Comparison of ENCODE assay signal across 18 mouse cellular contexts in the genomic region with DNA sequence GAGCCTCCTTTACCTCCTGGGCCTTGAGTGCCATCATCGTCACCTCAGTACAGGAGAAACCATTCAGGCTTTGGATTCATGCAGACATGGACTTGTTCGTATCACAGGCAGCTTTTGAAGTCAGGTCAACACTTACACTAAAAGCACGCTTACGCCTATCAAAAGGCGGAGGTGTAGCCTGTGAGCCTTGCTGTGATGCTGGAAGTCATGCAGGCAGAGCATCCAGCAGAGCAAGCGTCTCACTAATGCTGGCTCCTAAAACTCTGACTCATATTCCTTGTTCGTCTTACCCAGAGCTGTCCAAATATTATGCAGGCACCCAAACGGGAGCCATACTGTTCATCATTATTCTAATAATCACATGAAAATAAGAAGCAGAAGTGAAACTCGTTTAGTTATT.
A peak's percentile ranks its signal among the peaks of the same experiment; 100 is the strongest.
DNase-seq lines count a peak whose midpoint lies in the region; ATAC-seq and TF ChIP-seq lines count a peak whose summit lies in the region.
"Had no signal": no experiment of that assay in that cellular context is flagged by ENCODE, and none has a peak within 500 bp of the region (broad histone marks: within the 10 kb centered on the region; RNA-seq: fewer than 3 reads in every experiment).

No protein-coding gene starts in this region.

- no peak overlapping the region for H3K27ac ChIP-seq in forebrain, embryonic 14.5 days (ENCODE audit: low read depth, low read length)
- no peak overlapping the region for H3K27ac ChIP-seq in forebrain, embryonic 13.5 days
- peak overlapping the region; percentile 70; the same call in 1 of the 2 replicates for H3K27ac ChIP-seq in olfactory bulb, adult 2 months (ENCODE audit: insufficient read depth, low read depth, low read length)
- no peak overlapping the region for H3K27ac ChIP-seq in intestine, embryonic 15.5 days
- H3K27ac ChIP-seq: embryonic facial prominence, embryonic 10.5 days; hindbrain, embryonic 15.5 days had no signal

- H3K9me3 ChIP-seq in forebrain, embryonic 14.5 days (replicated peaks; ENCODE audit: control insufficient read depth, low read length), result no peaks in the 10 kb centered on the region
- no peaks in the 10 kb centered on the region for H3K9me3 ChIP-seq in forebrain, embryonic 13.5 days (replicated peaks)
- H3K9me3 ChIP-seq in intestine, embryonic 15.5 days, result no peaks in the 10 kb centered on the region
- H3K9me3 ChIP-seq: embryonic facial prominence, embryonic 10.5 days; forebrain, embryonic 10.5 days; heart, embryonic 12.5 days; hindbrain, embryonic 15.5 days had no signal

- no peaks in the 10 kb centered on the region for H3K36me3 ChIP-seq in forebrain, embryonic 14.5 days (ENCODE audit: control insufficient read depth, insufficient read depth, low read length)
- no peaks in the 10 kb centered on the region for H3K36me3 ChIP-seq in forebrain, embryonic 13.5 days (ENCODE audit: poor library complexity, severe bottlenecking)
- no peaks in the 10 kb centered on the region for H3K36me3 ChIP-seq in intestine, embryonic 15.5 days
- H3K36me3 ChIP-seq: embryonic facial prominence, embryonic 10.5 days; forebrain, embryonic 10.5 days; heart, embryonic 12.5 days; hindbrain, embryonic 15.5 days had no signal

- peak; percentile 18 for DNase-seq in forebrain, embryonic 14.5 days (ENCODE audit: low spot score)
- DNase-seq in 3T3-L1 (ENCODE audit: low read depth, low spot score), result peak; percentile 76
- peak; percentile 9 for DNase-seq in adipocyte (ENCODE audit: low spot score)
- DNase-seq: adrenal gland, postnatal 10 days; cerebellum, adult 8-10 months; cerebellum, postnatal 25 days; gastrocnemius, postnatal 10 days; heart, postnatal 36 days; kidney, adult 8-10 months had no signal

- H3K27me3 ChIP-seq in forebrain, embryonic 14.5 days (replicated peaks; ENCODE audit: control insufficient read depth, insufficient read depth, low read length), result no peaks in the 10 kb centered on the region
- no peaks in the 10 kb centered on the region for H3K27me3 ChIP-seq in forebrain, embryonic 13.5 days
- H3K27me3 ChIP-seq in intestine, embryonic 15.5 days (replicated peaks), result no peaks in the 10 kb centered on the region
- H3K27me3 ChIP-seq: heart, embryonic 12.5 days; hindbrain, embryonic 15.5 days had no signal

- WGBS in forebrain, embryonic 14.5 days, result 64% methylated on average over 9 of the region's 9 CpGs
- WGBS in forebrain, embryonic 13.5 days, result 64% methylated on average over 9 of the region's 9 CpGs
- 38% methylated on average over 9 of the region's 9 CpGs for WGBS in olfactory bulb, adult 2 months
- 85% methylated on average over 9 of the region's 9 CpGs for WGBS in intestine, embryonic 15.5 days

- no peak for TF ChIP-seq POLR2A in olfactory bulb, adult 2 months (IDR thresholded peaks at IDR 0.05; ENCODE audit: insufficient read depth, low read depth, low read length)

- peaks cover 3% of the 10 kb centered on the region; the same call in 1 of the 2 replicates for H3K4me1 ChIP-seq in forebrain, embryonic 14.5 days (ENCODE audit: control insufficient read depth, insufficient read depth, low read length)
- peaks cover 16% of the 10 kb centered on the region for H3K4me1 ChIP-seq in forebrain, embryonic 13.5 days
- H3K4me1 ChIP-seq in olfactory bulb, adult 2 months (ENCODE audit: control insufficient read depth, insufficient read depth, low read length), result peaks cover 10% of the 10 kb centered on the region
- 0 out of 2 replicates have a peak, but pooled peaks cover 2% of the 10 kb centered on the region for H3K4me1 ChIP-seq in intestine, embryonic 15.5 days (replicated peaks)

- TF ChIP-seq CTCF in olfactory bulb, adult 2 months (IDR thresholded peaks at IDR 0.05; ENCODE audit: insufficient read depth, low read depth, low read length), result no peak

- no peak overlapping the region for H3K9ac ChIP-seq in forebrain, embryonic 14.5 days (ENCODE audit: low read length)
- no peak overlapping the region for H3K9ac ChIP-seq in forebrain, embryonic 13.5 days
- no peak overlapping the region for H3K9ac ChIP-seq in intestine, embryonic 15.5 days
- H3K9ac ChIP-seq: heart, embryonic 12.5 days; hindbrain, embryonic 15.5 days had no signal

- no peak overlapping the region for H3K4me3 ChIP-seq in forebrain, embryonic 14.5 days (ENCODE audit: low read depth, low read length)
- H3K4me3 ChIP-seq in forebrain, embryonic 13.5 days, result no peak overlapping the region
- no peak overlapping the region for H3K4me3 ChIP-seq in olfactory bulb, adult 2 months (ENCODE audit: insufficient read depth, low read depth, low read length)
- no peak overlapping the region for H3K4me3 ChIP-seq in intestine, embryonic 15.5 days (replicated peaks)
- H3K4me3 ChIP-seq: embryonic facial prominence, embryonic 10.5 days; forebrain, embryonic 10.5 days; heart, embryonic 12.5 days; hindbrain, embryonic 15.5 days had no signal

- no peak overlapping the region for H3K4me2 ChIP-seq in forebrain, embryonic 14.5 days (ENCODE audit: low read length)
- H3K4me2 ChIP-seq in forebrain, embryonic 13.5 days, result no peak overlapping the region
- H3K4me2 ChIP-seq in intestine, embryonic 15.5 days (replicated peaks), result no peak overlapping the region
- H3K4me2 ChIP-seq: heart, embryonic 12.5 days; hindbrain, embryonic 15.5 days had no signal

- no peak for ATAC-seq in forebrain, embryonic 14.5 days
- ATAC-seq in forebrain, embryonic 13.5 days, result no peak
- ATAC-seq in granulocyte monocyte progenitor cell, adult 5-6 weeks (replicated peaks; ENCODE audit: poor library complexity, severe bottlenecking), result no peak
- ATAC-seq in intestine, embryonic 15.5 days, result no peak
- ATAC-seq: intestine, postnatal 0 days had no signal

Comparison
In these comparisons a context has a peak if more than half of its experiments do, and no peak if none do; other contexts are left out.
1. DNase-seq: peak in every context shown above with its lines; median percentile 76 in 3T3-L1; 18 in forebrain, embryonic 14.5 days; 9 in adipocyte.